Mouse (Mus musculus): ENCODE results near the gene Cntn6. TPM values are rescaled to one million over a fixed set of nuclear protein-coding genes. Genes with fewer than 3 reads are reported as not detected.

Gene Cntn6
- polyA plus RNA-seq, 2 experiments = 0.02 TPM; not detected in 1

GRCm38 (mm10) chr6:104808526-104808925, 315.9 kb downstream of the Cntn6 start:
- H3K4me1 ChIP-seq (replicated peaks; ENCODE audit: control insufficient read depth in 2 of 2, insufficient read depth in 2 of 2, low read length in 1 of 2) = no peaks in the 10 kb centered on the region
- no peak overlapping the region for H3K9ac ChIP-seq (replicated peaks)
- DNase-seq (ENCODE audit: low read depth in 3 of 3, low spot score in 3 of 3) = no peak
- no peak overlapping the region for H3K4me2 ChIP-seq (ENCODE audit: low read depth)
- H3K27me3 ChIP-seq (ENCODE audit: control insufficient read depth, insufficient read depth, low read length) = no peaks in the 10 kb centered on the region
- no peaks in the 10 kb centered on the region for H3K9me3 ChIP-seq (ENCODE audit: control insufficient read depth, low read length)
- H3K36me3 ChIP-seq (replicated peaks; ENCODE audit: control insufficient read depth, insufficient read depth, low read depth) = no peaks in the 10 kb centered on the region
- TF ChIP-seq EP300 (IDR thresholded peaks at IDR 0.05; ENCODE audit: low read depth) (no peak), CTCF (IDR thresholded peaks at IDR 0.05; ENCODE audit: low read depth) (no peak)
- ATAC-seq (ENCODE audit: insufficient read depth) = no peak
- no peak overlapping the region for H3K27ac ChIP-seq
- H3K4me3 ChIP-seq (ENCODE audit: insufficient read depth in 1 of 2, low read depth in 2 of 2, low read length in 2 of 2) = no peak overlapping the region
- 38% methylated on average over 4 of the region's 4 CpGs for WGBS (ENCODE audit: insufficient replicate concordance)

- DNase-seq (ENCODE audit: low read depth in 3 of 3, low spot score in 3 of 3) = no peak
Measured at GRCm38 (mm10) chr6:104815610-104816009, 323.0 kb downstream of the Cntn6 start.

GRCm38 (mm10) chr6:104879711-104880110, 387.1 kb downstream of the Cntn6 start:
- Histone ChIP-seq H3K4me1 (replicated peaks; ENCODE audit: control insufficient read depth in 2 of 2, insufficient read depth in 2 of 2, low read length in 1 of 2) (no peaks in the 10 kb centered on the region), H3K4me2 (ENCODE audit: low read depth) (no peak overlapping the region), H3K27me3 (ENCODE audit: control insufficient read depth, insufficient read depth, low read length) (no peaks in the 10 kb centered on the region), H3K36me3 (replicated peaks; ENCODE audit: control insufficient read depth, insufficient read depth, low read depth) (no peaks in the 10 kb centered on the region), H3K4me3 (ENCODE audit: insufficient read depth in 1 of 2, low read depth in 2 of 2, low read length in 2 of 2) (no peak overlapping the region), H3K9me3 (ENCODE audit: control insufficient read depth, low read length) (no peaks in the 10 kb centered on the region), H3K27ac (no peak overlapping the region), H3K9ac (replicated peaks) (no peak overlapping the region)
- no peak for TF ChIP-seq CTCF (IDR thresholded peaks at IDR 0.05; ENCODE audit: low read depth)
- no peak for TF ChIP-seq EP300 (IDR thresholded peaks at IDR 0.05; ENCODE audit: low read depth)
- WGBS (ENCODE audit: insufficient replicate concordance) = 68% methylated on average over 1 of the region's 1 CpGs
- ATAC-seq (ENCODE audit: insufficient read depth) = no peak
- DNase-seq (ENCODE audit: low read depth in 3 of 3, low spot score in 3 of 3) = no peak

More at GRCm38 (mm10) chr6:104815610-104816009, 323.0 kb downstream of the Cntn6 start:
- Histone ChIP-seq H3K36me3 (replicated peaks; ENCODE audit: control insufficient read depth, insufficient read depth, low read depth) (no peaks in the 10 kb centered on the region), H3K9me3 (ENCODE audit: control insufficient read depth, low read length) (no peaks in the 10 kb centered on the region), H3K4me2 (ENCODE audit: low read depth) (no peak overlapping the region), H3K4me1 (replicated peaks; ENCODE audit: control insufficient read depth in 2 of 2, insufficient read depth in 2 of 2, low read length in 1 of 2) (no peaks in the 10 kb centered on the region), H3K27ac (no peak overlapping the region), H3K4me3 (ENCODE audit: insufficient read depth in 1 of 2, low read depth in 2 of 2, low read length in 2 of 2) (no peak overlapping the region), H3K9ac (replicated peaks) (no peak overlapping the region), H3K27me3 (ENCODE audit: control insufficient read depth, insufficient read depth, low read length) (no peaks in the 10 kb centered on the region)
- TF ChIP-seq EP300 (IDR thresholded peaks at IDR 0.05; ENCODE audit: low read depth) (no peak), CTCF (IDR thresholded peaks at IDR 0.05; ENCODE audit: low read depth) (no peak)
- ATAC-seq (ENCODE audit: insufficient read depth) = no peak
- 51% methylated on average over 2 of the region's 2 CpGs for WGBS (ENCODE audit: insufficient replicate concordance)

- Histone ChIP-seq H3K4me3 (ENCODE audit: insufficient read depth in 1 of 2, low read depth in 2 of 2, low read length in 2 of 2) (no peak overlapping the region), H3K4me1 (replicated peaks; ENCODE audit: control insufficient read depth in 2 of 2, insufficient read depth in 2 of 2, low read length in 1 of 2) (no peaks in the 10 kb centered on the region), H3K27me3 (ENCODE audit: control insufficient read depth, insufficient read depth, low read length) (no peaks in the 10 kb centered on the region), H3K27ac (no peak overlapping the region), H3K9me3 (ENCODE audit: control insufficient read depth, low read length) (no peaks in the 10 kb centered on the region), H3K36me3 (replicated peaks; ENCODE audit: control insufficient read depth, insufficient read depth, low read depth) (no peaks in the 10 kb centered on the region), H3K4me2 (ENCODE audit: low read depth) (no peak overlapping the region), H3K9ac (replicated peaks) (no peak overlapping the region)
- WGBS (ENCODE audit: insufficient replicate concordance) = 50% methylated on average over 2 of the region's 2 CpGs
- TF ChIP-seq EP300 (IDR thresholded peaks at IDR 0.05; ENCODE audit: low read depth) (no peak), CTCF (IDR thresholded peaks at IDR 0.05; ENCODE audit: low read depth) (no peak)
- DNase-seq (ENCODE audit: low read depth in 3 of 3, low spot score in 3 of 3) = no peak
- no peak for ATAC-seq (ENCODE audit: insufficient read depth)
Measured at GRCm38 (mm10) chr6:104884021-104884420, 391.4 kb downstream of the Cntn6 start.

- Histone ChIP-seq H3K27me3 (ENCODE audit: control insufficient read depth, insufficient read depth, low read length) (no peaks in the 10 kb centered on the region), H3K27ac (no peak overlapping the region), H3K4me2 (ENCODE audit: low read depth) (no peak overlapping the region), H3K9ac (replicated peaks) (no peak overlapping the region), H3K36me3 (replicated peaks; ENCODE audit: control insufficient read depth, insufficient read depth, low read depth) (no peaks in the 10 kb centered on the region), H3K4me1 (replicated peaks; ENCODE audit: control insufficient read depth in 2 of 2, insufficient read depth in 2 of 2, low read length in 1 of 2) (no peaks in the 10 kb centered on the region), H3K4me3 (ENCODE audit: insufficient read depth in 1 of 2, low read depth in 2 of 2, low read length in 2 of 2) (no peak overlapping the region), H3K9me3 (ENCODE audit: control insufficient read depth, low read length) (no peaks in the 10 kb centered on the region)
- no peak for ATAC-seq (ENCODE audit: insufficient read depth)
- TF ChIP-seq EP300 (IDR thresholded peaks at IDR 0.05; ENCODE audit: low read depth) = no peak
- no peak for TF ChIP-seq CTCF (IDR thresholded peaks at IDR 0.05; ENCODE audit: low read depth)
- no peak for DNase-seq (ENCODE audit: low read depth in 3 of 3, low spot score in 3 of 3)
Measured at GRCm38 (mm10) chr6:104885829-104886228, 393.2 kb downstream of the Cntn6 start.
